Mouse (Mus musculus): ENCODE measurements at regions not wholly inside any gene's neighbourhood (a gene's known extent, or its start where the extent isn't known, plus 50 kb on each side); places are given as distances from the start of the nearest gene placed in this dataset.
A peak's percentile ranks its signal among the peaks of the same experiment; 100 is the strongest.

DNA sequence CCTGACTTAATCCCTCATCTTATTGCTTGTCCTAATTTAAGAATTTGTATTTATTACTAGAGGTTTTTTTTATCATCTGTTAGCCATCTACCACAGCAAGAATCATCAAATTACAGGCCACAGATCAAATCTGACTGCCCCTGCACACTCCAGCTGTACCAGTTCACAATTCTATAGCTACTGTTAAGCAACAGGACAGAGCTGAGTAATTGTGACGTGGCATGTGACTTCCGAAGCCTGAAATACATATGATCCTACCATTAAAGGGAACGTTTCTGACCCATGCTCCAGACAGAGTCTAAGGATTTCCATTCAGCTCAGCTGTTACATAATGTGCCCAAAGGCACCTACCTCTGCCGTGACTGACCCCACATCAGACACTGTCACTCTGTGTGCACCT lies 74.0 kb upstream of the Mboat1 start:
- H3K36me3 ChIP-seq: no peaks in the 10 kb centered on the region
- H3K4me1 ChIP-seq: no peaks in the 10 kb centered on the region
- no peaks in the 10 kb centered on the region for H3K9me3 ChIP-seq
- H3K9ac ChIP-seq: no peak overlapping the region
- ATAC-seq (ENCODE audit: borderline replicate concordance, extremely low read depth, low FRiP score, low TSS enrichment): no peak
- H3K4me3 ChIP-seq: no peak overlapping the region
- H3K4me2 ChIP-seq: no peak overlapping the region
- H3K27ac ChIP-seq: no peak overlapping the region
- no peaks in the 10 kb centered on the region for H3K27me3 ChIP-seq
- 72% methylated on average over 4 of the region's 4 CpGs for WGBS

DNA sequence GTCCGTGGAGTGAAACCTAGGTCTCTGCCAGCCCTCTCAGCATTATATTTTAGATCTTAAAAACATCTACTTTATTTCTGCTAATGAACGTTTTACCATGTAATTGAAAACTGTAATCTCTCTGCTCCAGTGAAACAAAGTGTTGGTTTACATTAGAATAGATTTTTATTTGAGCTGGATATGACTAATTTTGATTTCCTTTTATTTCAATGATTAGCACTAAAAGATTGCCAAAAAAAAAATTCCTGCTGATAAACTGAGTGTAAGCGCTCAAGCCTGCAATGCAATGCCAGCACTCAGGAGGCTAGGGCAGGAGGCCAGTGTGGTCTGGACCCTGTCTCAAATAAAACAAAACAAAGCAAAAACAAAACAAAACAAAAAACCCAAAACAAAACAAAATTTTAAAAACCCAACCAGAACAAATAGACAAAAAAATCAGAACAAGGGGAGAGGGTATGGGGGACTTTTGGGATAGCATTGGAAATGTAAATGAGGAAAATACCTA lies 69.3 kb upstream of the E2f3 start:
- no peak for ATAC-seq (ENCODE audit: borderline replicate concordance, extremely low read depth, low FRiP score, low TSS enrichment)
- Histone ChIP-seq H3K4me1 (peaks cover 18% of the 10 kb centered on the region), H3K27me3 (no peaks in the 10 kb centered on the region), H3K9me3 (no peaks in the 10 kb centered on the region), H3K9ac (no peak overlapping the region), H3K27ac (no peak overlapping the region), H3K36me3 (no peaks in the 10 kb centered on the region), H3K4me3 (no peak overlapping the region), H3K4me2 (no peak overlapping the region)
- WGBS: 54% methylated on average over 3 of the region's 3 CpGs

DNA sequence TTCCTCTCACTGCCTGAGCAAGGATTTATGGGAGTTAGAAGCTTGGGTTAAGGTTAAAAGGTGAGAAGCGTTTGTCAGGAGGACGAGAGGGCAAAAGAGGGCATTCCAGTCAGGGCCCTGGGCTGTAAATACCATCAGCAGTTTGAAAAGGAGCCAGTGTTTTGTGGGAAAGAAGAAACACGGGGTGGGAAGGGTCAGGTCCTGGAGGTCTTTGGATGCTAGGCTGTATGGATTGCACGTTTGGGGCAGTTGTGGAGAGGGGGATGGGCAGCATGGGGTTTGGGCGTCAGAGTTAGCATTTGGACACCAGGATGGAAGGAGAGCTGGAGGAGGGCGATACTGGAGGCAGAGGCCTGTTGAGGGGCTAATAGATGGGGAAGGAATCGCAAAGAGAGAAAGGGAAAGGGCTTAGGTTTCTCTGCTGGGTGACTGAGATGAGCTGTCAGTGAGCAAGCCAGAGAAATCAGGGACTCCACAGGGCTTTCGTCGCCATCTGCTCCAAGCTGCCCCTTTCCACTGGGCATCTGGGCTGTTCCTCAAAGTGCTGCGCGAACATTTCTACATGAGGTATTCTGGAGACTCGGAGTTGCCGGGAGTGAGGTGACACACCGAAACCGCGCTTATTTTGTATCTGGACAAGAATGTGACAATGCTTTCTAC lies 66.2 kb upstream of the E2f3 start:
- H3K36me3 ChIP-seq: no peaks in the 10 kb centered on the region
- no peak overlapping the region for H3K4me2 ChIP-seq
- peaks cover 32% of the 10 kb centered on the region for H3K4me1 ChIP-seq
- H3K9ac ChIP-seq: no peak overlapping the region
- H3K9me3 ChIP-seq: no peaks in the 10 kb centered on the region
- no peak for ATAC-seq (ENCODE audit: borderline replicate concordance, extremely low read depth, low FRiP score, low TSS enrichment)
- WGBS: 50% methylated on average over 16 of the region's 16 CpGs
- H3K4me3 ChIP-seq: no peak overlapping the region
- no peaks in the 10 kb centered on the region for H3K27me3 ChIP-seq
- H3K27ac ChIP-seq: peak overlapping the region; percentile 67

DNA sequence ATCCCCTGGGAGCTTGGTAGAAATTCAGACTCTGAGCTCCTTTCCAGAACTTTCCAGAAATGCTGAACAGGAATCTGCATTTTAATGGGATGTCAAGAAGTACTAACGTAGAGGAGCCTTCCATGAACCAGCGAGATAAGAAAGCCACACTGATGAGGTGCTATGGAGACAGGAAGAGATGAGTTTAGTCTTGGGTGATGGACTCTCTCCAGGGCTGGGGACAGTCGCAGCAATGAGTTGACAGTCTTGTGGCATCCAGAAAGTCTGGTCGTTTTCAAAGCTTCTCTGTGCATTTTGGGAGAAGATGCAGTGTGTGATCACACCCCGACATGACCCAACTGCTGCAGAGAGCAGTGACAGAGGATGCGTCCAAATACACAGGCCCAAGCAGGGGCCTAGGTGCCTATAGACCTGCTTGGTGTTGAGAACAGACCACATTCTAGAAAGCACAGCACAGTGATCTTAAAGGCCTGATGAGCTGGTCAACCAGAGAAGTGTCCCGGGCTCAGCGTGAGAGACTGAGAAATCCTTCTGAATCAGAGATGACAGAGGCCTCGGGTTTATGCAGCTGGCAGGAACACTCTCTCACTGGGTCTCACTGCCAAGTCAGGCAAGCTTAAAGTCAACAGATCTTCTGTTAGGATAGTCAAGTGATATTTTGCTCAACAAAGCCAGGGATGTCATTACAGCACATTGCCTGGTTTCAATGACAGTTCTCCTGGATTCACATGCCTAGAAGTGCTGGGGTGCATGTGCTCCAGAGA lies 65.1 kb upstream of the E2f3 start:
- no peak overlapping the region for H3K4me3 ChIP-seq
- ATAC-seq (ENCODE audit: borderline replicate concordance, extremely low read depth, low FRiP score, low TSS enrichment): peak; percentile 77
- peaks cover 32% of the 10 kb centered on the region for H3K4me1 ChIP-seq
- no peak overlapping the region for H3K4me2 ChIP-seq
- H3K9me3 ChIP-seq: no peaks in the 10 kb centered on the region
- H3K27me3 ChIP-seq: no peaks in the 10 kb centered on the region
- no peaks in the 10 kb centered on the region for H3K36me3 ChIP-seq
- H3K9ac ChIP-seq: no peak overlapping the region
- WGBS: 42% methylated on average over 9 of the region's 9 CpGs
- H3K27ac ChIP-seq: peak overlapping the region; percentile 75

DNA sequence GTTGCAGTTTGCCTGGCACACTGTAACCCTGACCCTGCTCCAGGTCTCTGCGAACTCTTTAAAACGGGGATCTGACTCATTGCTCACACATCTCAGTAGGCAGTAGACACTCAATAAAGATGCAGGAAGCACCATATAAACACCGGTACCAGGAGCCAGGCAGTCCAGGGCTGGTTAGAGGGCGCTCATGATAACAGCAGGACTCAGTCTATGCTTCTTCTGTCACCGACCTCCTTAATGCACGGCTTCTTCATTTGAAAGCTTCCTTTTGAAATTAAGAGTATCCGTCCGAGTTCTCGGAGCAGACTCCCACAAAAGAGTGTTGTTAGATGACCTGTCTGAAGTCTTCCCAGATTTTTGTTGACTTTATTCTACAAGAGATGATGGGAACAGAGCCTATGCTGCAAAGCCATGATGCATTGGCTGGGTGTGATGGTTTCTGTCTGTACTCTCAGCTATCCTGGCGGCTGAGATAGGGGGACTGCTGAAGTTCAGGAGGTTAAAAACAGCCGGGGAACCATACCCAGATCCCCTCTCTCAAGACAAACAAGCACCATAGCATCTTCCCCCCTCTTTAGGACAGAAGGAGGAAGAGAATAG lies 62.5 kb upstream of the E2f3 start:
- Histone ChIP-seq H3K9ac (no peak overlapping the region), H3K36me3 (no peaks in the 10 kb centered on the region), H3K4me1 (peaks cover 32% of the 10 kb centered on the region), H3K4me3 (no peak overlapping the region), H3K4me2 (no peak overlapping the region), H3K27me3 (no peaks in the 10 kb centered on the region), H3K9me3 (no peaks in the 10 kb centered on the region), H3K27ac (peak overlapping the region; percentile 34)
- WGBS: 35% methylated on average over 11 of the region's 11 CpGs
- ATAC-seq (ENCODE audit: borderline replicate concordance, extremely low read depth, low FRiP score, low TSS enrichment): peak; percentile 66; the same call in 1 of the 2 replicates

DNA sequence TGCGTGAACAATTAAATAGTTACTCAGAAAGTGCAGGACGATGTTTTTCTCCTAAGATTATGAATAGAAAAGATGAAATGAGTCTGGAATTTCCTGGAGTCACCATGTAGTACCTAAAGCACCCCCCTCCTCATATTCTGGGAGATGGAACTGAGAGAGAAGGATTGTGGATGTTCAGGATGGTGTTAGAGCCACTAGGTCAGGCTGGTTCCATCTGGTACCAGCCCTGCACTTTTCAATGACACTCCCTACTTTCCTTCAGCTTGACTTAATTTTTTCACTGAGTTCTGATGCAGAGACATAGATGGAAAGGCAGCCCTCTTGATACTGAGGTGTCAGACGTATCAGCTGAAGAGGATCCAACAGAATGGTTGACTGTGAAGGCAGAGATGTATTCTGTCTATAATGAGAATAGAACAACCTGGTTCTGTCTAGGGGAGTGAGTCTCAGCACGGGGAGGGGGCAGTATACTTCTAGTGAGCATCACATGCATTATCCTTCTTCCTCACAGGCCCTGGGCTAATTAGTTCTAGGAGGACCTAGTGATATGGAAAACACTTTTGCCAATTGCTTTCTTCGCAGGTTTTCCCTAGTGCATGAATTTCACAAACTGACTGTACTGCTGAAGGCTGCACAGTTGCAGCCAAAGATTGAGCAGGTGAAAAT lies 60.8 kb upstream of the E2f3 start:
- ATAC-seq (ENCODE audit: borderline replicate concordance, extremely low read depth, low FRiP score, low TSS enrichment): no peak
- Histone ChIP-seq H3K4me3 (no peak overlapping the region), H3K4me2 (no peak overlapping the region), H3K27me3 (no peaks in the 10 kb centered on the region), H3K36me3 (no peaks in the 10 kb centered on the region), H3K9me3 (no peaks in the 10 kb centered on the region), H3K4me1 (peaks cover 21% of the 10 kb centered on the region), H3K27ac (no peak overlapping the region), H3K9ac (no peak overlapping the region)
- 84% methylated on average over 5 of the region's 5 CpGs for WGBS

DNA sequence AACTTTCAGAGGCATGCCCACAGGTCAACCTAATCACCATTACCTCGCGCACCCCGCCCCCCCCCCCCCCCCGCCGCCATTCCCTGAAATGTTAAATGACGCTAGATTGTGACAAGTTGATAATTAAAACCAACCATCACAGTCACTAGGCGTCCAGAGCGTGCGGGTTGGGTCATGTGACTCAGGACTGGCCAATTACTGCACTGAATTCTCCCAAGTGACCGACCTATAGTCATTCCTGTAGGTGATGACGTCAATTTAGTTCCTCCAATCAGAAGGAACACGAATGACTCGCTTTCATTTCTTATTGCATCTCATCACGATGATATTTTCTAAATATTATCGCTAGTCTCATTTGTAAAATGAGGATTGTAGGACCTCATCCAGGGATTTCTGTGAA lies 60.2 kb upstream of the E2f3 start:
- WGBS: 76% methylated on average over 14 of the region's 15 CpGs

DNA sequence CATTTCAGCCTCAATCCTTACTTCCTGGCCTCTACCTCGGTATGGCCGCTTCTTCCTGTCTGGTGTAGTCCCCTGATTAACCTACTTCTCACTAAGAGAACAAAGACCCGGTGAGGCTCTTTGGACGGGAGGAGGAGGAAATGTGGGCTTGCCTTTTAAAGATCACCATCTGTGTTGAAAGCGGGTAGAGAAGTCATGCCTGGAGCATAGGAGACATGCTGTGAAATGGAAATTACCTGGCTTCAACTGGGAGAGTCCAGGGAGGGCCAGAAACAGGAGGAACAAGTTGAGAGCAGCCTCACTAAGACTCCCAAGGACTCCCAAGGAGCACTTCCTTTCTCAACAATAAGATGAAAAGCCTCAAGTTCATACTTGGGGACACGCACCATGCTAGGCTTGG lies 59.4 kb upstream of the E2f3 start:
- 77% methylated on average over 6 of the region's 6 CpGs for WGBS
- Histone ChIP-seq H3K9ac (no peak overlapping the region), H3K9me3 (no peaks in the 10 kb centered on the region), H3K4me2 (no peak overlapping the region), H3K36me3 (no peaks in the 10 kb centered on the region), H3K4me1 (peaks cover 18% of the 10 kb centered on the region), H3K27ac (no peak overlapping the region), H3K4me3 (no peak overlapping the region), H3K27me3 (no peaks in the 10 kb centered on the region)
- ATAC-seq (ENCODE audit: borderline replicate concordance, extremely low read depth, low FRiP score, low TSS enrichment): no peak

More for the DNA sequence above, 60.2 kb upstream of the E2f3 start:
- peaks cover 19% of the 10 kb centered on the region for H3K4me1 ChIP-seq
- H3K27ac ChIP-seq: no peak overlapping the region
- H3K4me2 ChIP-seq: no peak overlapping the region
- no peak overlapping the region for H3K4me3 ChIP-seq
- H3K9ac ChIP-seq: no peak overlapping the region
- H3K27me3 ChIP-seq: no peaks in the 10 kb centered on the region
- H3K9me3 ChIP-seq: no peaks in the 10 kb centered on the region
- H3K36me3 ChIP-seq: no peaks in the 10 kb centered on the region
- ATAC-seq (ENCODE audit: borderline replicate concordance, extremely low read depth, low FRiP score, low TSS enrichment): no peak

DNA sequence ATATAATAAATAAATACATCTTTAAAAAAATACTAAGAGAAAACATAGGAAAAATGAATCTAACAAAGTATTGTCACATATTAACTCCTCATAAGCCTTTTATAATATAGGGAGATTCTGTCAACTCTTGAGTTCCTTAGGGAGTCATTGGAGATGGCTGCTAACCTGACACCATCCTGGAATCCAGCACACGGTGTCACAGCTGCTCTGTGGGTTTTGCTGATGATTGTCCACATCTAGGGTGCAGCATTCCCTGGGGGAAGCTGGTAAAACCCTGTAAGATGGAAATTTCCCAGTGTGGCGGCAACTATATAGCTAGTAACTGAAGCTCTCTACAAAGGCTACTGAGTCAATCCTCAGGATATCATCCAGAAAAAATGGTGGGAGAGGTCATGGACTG lies 58.9 kb upstream of the E2f3 start:
- Histone ChIP-seq H3K27ac (no peak overlapping the region), H3K9ac (no peak overlapping the region), H3K4me2 (no peak overlapping the region), H3K9me3 (no peaks in the 10 kb centered on the region), H3K4me1 (peaks cover 15% of the 10 kb centered on the region), H3K4me3 (no peak overlapping the region), H3K36me3 (no peaks in the 10 kb centered on the region), H3K27me3 (no peaks in the 10 kb centered on the region)
- 90% methylated on average over 2 of the region's 2 CpGs for WGBS
- ATAC-seq (ENCODE audit: borderline replicate concordance, extremely low read depth, low FRiP score, low TSS enrichment): no peak

DNA sequence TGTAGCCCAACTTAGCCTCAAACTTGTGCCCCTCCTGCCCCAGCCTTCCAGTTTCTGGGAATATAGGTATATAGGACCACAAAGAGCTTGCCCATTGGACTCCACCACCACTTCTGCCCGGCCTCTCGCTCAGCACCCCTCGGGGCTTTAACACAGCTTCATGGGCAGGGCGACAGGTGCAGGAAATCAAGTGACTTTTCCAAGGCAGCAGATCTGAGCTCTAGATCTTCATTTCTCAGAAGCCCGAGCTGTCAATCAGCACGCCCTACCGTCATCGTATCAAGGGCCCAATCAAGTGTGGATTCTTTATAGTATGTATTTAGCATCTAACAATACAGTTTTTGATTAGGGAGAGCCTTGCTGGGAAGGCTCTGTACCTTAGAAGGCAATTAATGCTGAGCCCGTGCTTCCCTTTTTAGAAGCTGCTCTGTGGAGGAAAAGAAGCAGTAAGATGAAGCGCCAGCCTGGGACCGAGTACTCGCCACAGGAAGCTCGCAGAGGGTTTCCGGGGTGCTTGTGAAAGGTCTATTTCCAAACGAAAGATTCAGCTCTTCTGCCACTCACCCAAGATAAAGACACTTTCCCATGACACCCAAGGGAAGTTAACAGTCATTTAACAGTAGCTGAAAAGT lies 56.9 kb upstream of the E2f3 start:
- no peak for ATAC-seq (ENCODE audit: borderline replicate concordance, extremely low read depth, low FRiP score, low TSS enrichment)
- no peak overlapping the region for H3K4me2 ChIP-seq
- no peak overlapping the region for H3K27ac ChIP-seq
- no peaks in the 10 kb centered on the region for H3K9me3 ChIP-seq
- WGBS: 65% methylated on average over 15 of the region's 15 CpGs
- no peaks in the 10 kb centered on the region for H3K36me3 ChIP-seq
- H3K4me3 ChIP-seq: no peak overlapping the region
- H3K27me3 ChIP-seq: no peaks in the 10 kb centered on the region
- peaks cover 7% of the 10 kb centered on the region; the same call in 1 of the 2 replicates for H3K4me1 ChIP-seq
- H3K9ac ChIP-seq: no peak overlapping the region

DNA sequence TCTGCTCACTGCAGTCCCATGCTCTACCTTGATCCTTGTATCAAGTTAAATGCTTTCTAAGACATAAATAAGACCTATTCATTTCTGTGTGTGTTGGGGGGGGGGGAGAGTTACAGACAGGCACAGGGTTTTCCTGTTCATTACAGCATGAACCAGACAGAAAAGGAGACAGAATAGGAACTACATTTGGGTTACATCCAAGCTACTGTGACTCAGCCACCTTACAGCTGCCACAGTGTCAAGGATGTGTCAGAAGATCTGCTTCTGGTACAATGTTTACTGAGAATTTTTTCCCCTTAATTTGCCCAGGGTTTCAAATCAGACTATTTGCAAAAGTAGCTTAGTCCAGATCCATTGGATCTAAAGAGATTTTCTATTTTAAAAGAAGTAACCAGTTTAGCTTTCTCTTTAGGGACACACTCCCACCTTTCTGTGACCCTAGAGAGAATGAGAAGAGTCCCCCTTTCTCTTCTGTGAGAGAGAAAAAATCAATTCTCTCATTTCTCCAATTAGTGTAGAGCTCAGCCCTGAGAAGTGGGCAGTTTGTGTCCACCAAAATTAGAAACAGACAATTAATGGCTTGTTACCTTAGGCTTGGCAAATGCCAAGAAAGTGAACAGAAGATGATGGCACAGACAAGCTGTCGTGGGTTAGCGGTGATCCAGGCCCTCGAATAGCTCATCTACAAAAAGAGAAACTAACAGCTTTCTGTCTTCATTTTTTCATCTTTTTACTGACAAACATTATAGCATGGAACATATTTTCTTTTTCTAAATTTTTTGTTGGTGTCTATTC lies 55.8 kb upstream of the E2f3 start:
- no peaks in the 10 kb centered on the region for H3K36me3 ChIP-seq
- no peak overlapping the region for H3K27ac ChIP-seq
- no peaks in the 10 kb centered on the region for H3K27me3 ChIP-seq
- H3K9me3 ChIP-seq: no peaks in the 10 kb centered on the region
- ATAC-seq (ENCODE audit: borderline replicate concordance, extremely low read depth, low FRiP score, low TSS enrichment): no peak
- no peak overlapping the region for H3K9ac ChIP-seq
- 83% methylated on average over 3 of the region's 3 CpGs for WGBS
- no peak overlapping the region for H3K4me2 ChIP-seq
- H3K4me3 ChIP-seq: no peak overlapping the region
- 0 out of 2 replicates have a peak, but pooled peaks cover 5% of the 10 kb centered on the region for H3K4me1 ChIP-seq

Data from lung, embryonic 15.5 days (tissue).